Mouse (Mus musculus) left cerebral cortex, postnatal 25 days (tissue): Measurements from ENCODE around the gene Nqo2. TPM values are rescaled to one million over a fixed set of nuclear protein-coding genes. Genes with fewer than 3 reads are reported as not detected.

Source experiments
- DNase-seq, 2 experiments: peaks; one replicate each; pipeline ENCODE4 v3.0.0; 2022; ENCODE audit warnings: low spot score in 2 of 2, mixed read lengths in 1 of 2
- intact Hi-C: fragments of 180-260 bp; cut with DNase I; formaldehyde crosslinking; loops from one replicate; pipeline ENCODE4 v1.15.1; 2025
- total RNA-seq, 2 experiments: library from RNA; stranded (reverse); gene quantifications; 2 replicates each; pipeline ENCODE4 v1.2.3; 2021

Gene Nqo2
- total RNA-seq, 2 experiments from 2014 or later: 5.5 to 6.2 TPM

DNA sequence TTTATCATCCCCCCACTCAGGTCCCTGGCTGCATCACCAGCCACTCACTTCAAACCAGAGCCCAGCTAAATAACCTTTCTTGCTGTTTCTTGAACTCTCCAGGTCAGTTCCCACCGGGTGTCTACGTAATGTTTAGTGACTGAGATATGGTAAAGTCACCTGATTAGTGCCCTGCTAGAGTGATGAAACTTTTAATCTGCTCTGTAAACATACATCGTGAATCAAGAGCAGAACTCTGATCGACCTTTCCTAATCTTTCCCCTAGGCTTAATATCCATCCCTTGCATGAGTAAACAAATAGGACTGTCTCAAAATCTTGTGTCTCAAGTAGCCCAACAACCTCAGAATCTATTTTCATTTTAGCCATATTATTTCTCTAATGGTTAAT lies 1.5 kb downstream of the Nqo2 start:
- DNase-seq: no peak
- intact Hi-C loops: no loop called here

DNA sequence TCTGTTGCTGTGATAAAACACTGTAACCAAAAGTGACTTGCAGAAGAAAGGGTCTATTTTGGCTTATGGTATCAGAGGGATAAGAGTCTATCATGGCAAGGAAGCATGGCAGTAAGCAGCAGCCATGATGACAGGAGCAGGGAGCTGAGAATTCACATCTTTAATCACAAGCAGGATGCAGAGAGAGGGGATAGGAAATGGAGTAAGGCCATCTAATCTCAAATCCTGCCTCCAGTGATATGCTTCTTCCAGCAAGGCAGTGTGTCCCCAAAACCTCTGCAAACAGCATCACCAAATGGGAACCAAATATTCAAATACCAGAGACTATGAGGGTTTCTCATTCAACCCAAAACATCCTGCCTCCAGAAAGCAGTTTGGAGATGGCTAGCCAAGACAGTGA lies 2.1 kb downstream of the Nqo2 start:
- no peak for DNase-seq
- intact Hi-C loops: no loop called here

DNA sequence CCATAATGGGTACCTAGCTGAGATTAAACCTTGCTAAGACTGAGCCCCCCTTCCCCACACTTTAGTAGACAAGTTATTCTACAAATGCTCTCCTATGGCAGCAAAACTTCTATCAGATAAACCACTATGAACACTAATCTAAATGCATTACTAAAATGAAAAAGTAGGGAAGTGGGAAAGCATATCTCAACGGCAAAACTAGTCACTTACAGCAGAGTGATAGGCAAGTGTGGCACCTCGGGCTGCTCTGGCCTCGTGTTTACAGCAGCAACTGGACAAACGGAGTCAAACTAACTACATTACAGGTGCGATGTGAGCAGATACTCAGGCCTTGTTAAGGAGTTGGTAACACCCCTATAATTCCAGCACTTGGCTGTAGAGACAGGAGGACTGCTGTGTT lies 25.1 kb downstream of the Nqo2 start:
- no peak for DNase-seq
- intact Hi-C loops: loop anchor here (10.0 kb wide), 1 partner anchor 1125 kb away; no protein-coding TSS in a partner anchor

DNA sequence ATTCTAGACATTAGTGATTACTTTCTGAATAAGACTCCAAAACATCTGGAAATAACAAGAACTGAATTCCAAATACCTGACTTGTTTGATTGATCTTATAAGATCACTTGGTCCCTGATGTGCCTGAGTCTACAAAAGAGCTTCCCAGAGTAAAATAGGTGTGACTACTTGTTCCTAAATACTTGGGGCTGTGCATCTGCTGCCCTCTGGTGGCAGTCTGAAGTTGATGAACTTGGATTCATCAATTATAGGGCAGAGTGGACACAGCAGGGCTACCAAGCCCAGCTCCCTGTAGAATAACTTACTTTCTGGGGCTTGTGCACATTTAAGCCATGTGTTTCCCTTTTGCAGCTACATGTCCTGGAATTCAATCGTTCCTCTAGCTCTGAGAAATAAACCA lies 30.7 kb downstream of the Nqo2 start:
- peak; percentile 57 to 75 for DNase-seq
- intact Hi-C loops: loop anchor here (1.0 to 10.0 kb wide), 2 partner anchors 38 to 1130 kb away; no protein-coding TSS in a partner anchor

DNA sequence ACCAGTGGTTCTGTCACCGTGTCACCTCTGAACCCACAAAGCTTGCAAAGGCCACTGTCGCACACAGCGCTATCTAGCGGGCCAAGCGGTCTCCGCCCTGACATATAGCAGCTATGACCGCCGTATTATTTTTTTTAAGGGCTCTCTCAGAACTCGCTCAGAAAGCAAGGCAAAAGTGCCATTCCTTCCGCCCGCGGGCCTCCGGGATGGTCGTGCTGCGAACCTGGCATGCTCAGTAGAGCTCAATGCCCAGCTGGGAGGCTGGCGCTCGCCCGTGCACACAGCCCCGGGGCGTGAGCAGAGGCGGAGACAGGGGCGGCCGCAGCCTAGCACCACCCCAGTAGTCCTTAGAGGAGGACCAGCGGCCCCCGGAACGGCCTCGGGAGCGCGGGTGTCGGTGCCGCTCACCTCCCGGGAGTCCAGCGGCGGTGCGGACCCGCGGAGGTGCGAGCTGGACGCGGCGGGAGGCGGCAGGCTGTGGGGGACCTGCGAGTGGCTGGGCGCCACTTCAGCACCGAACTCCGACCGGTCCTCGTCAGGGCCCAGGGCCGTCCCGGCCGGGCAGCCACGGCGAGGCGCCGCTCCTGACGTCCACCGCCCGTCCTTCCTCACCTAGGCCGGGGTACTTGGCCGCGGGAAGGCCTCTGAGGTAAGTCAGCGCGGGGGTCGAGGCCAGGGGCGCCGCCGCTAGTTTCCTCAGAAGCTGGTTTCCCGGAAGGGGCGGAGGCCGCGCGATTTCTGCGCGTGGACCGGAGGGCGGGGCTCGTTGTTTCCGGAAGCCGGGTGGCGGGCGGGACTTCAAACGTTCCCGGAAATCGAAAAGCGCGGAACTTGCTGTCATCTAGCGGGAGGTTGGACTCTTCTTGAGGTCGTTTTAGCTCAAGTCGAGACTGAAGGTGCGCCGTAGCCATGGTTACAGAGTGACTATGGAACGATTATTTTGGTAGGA lies 37.8 kb downstream of the Nqo2 start, which contains the start of the genes Ripk1 and Serpinb6a:
Gene Ripk1, plus strand, starts transcription at position 306 of the 949 bp plus-strand sequence.
Gene Serpinb6a, minus strand, starts transcription at position 737 of the 949 bp plus-strand sequence.
- intact Hi-C loops: no loop called here
- peak; percentile 89 to 91 for DNase-seq

DNA sequence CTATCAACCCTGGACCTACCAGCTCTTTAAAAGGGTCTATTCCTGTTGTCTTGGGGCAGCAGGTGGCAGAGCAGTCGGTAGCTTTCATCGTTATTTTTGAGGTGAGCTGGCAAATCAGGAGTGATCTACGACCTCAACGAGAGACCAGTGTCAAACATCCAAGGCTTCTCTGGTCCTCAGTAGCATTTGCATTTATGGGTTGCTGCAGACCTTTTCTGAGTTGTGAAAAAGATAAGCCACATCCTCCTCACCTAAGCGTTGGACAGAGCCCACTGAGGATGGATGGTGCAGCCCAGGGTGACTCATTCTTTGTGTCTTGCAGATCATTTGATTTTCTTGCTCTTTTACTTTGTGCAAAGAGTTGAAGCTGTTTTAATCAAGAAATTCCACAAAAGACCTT lies 38.6 kb downstream of the Nqo2 start:
- intact Hi-C loops: no loop called here
- no peak for DNase-seq

DNA sequence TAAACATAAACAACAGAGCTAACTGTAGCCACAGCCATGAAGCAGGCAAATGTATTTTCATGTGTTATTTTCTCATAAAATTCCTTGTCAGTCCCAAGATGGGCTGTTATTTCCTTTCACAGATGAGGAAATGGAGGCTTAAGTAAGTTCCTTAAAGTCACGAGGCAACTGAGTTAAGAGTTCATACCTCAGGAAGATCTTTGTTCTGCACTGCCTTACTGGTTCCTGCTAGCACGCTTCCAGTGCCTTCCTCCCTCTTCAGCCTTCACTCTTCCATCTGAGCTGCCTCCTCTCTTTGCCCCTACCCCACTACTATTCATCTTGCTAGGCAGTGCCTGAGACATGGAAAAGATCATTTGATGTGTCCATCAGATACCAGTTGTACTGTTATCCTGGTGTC lies 42.7 kb downstream of the Nqo2 start:
- DNase-seq: no peak
- intact Hi-C loops: no loop called here

DNA sequence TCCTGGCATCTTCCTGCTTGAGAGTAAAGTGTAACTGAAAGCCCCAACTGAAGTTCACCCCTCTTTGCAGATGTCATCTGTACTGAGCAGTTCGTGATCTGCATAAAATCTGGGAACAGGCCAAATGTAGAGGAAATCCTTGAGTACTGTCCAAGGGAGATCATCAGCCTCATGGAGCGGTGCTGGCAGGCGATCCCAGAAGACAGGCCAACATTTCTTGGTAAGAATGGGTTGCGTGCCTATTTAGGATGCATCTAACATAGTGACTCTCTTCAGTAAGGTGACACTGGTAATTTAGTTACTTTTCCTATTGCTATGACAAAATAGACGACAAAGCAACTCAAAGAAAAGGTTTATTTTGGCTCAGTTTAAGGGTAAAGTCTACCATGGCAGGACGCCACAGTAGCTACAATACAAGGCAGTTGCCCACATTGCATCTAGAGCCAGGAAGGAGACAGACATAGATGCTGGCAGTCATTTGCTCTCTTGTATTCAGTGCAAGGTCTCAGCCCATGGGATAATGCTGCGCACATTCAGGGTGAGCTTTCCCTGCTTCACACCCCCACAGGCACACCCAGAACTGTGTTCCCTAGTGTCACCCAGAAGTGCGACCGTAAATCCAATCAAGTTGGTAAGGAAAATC lies 52.6 kb downstream of the Nqo2 start:
- intact Hi-C loops: no loop called here
- DNase-seq: no peak

DNA sequence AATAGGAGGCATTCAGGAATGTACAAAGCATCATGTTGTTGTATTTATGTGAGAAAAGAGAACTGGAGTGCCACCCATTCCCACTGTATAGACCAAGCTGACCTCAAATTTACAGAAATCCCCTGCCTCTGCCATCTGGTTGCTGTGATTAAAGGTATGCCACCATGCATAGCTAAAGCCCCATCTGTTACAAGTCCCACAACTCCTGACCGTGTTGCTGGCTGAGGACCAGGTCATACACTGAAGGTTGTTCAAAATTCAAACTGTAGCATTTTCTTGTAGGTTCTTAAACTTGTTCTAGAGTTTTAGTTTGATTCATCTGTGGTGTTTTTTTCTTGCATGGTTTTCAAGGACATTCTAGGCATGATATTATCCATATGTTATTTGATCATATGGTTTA lies 54.0 kb downstream of the Nqo2 start:
- intact Hi-C loops: no loop called here
- DNase-seq: no peak

DNA sequence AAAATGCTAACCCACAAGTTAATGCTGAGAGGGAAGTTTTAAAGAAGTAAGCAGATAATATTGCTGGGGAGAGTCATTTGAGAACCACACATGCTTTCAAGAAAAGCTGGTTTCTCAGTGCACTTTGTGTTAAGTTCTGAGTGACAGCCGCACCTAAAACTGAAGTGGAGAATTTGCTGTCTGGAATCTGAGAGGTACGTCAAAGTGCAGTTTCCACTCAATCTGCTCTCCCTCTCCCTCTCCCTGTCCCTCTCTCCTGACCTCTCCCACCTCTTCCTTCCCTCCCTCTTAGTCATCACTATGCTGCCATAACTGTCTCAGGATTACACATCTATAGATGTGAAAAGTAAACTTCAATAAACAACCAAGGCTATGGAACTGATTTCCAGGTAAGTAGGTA lies 57.5 kb downstream of the Nqo2 start:
- intact Hi-C loops: no loop called here
- DNase-seq: no peak

DNA sequence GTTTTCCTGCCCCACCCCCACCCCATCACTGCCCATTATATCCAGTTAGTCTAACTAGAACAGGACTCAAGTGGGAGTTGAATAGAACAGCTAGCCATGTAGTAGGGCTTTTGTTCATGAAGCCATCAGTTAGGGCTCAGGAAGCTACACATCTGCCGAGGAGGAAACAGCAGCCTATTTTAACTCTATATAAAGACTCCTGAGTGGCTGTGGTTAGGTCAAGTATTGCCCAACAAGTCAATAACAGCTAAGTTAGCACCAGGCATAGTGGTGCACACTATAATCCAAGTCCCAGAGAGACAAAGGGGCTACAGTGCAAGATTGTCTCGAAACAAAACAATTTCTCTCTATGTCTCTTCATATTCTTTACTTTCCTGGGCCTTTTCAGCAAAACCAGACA lies 67.6 kb downstream of the Nqo2 start:
- intact Hi-C loops: no loop called here
- no peak for DNase-seq

DNA sequence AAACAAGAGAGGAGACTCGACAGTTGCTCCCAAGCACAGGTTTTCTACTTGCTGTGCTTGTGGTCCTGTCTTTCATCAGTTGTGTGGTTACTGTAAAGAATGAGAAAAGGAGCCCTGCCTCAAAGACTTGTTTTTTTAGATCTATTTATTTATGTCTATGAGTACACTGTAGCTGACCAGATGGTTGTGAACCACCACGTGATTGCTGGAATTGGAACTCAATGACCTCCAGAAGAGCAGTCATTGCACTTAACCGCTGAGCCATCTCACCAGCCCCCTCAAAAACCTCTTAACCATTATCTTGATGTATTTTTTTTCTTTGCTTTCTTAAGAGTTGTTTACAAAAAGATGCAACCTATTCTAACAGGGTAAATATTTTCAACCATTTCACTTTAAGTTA lies 70.9 kb downstream of the Nqo2 start:
- intact Hi-C loops: no loop called here
- no peak for DNase-seq

DNA sequence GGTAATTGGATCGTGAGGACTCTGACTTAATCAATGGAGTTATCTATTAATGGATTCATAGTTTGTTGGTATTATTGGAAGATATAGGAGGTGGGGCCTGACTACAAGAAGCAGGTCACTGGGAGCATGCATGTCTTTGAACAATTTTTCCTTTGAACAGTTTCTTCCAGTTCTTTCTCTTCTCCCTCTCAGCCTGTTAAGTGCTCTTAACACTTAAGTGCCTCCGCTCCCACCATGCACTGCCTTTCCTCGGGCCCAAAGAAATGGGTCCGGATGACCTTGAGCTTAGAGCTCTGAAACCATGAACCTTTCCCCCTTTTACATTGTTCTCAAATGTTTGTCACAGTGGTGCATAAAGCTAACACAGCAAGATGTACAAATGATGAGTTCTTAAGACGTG lies 72.2 kb downstream of the Nqo2 start:
- intact Hi-C loops: no loop called here
- no peak for DNase-seq

DNA sequence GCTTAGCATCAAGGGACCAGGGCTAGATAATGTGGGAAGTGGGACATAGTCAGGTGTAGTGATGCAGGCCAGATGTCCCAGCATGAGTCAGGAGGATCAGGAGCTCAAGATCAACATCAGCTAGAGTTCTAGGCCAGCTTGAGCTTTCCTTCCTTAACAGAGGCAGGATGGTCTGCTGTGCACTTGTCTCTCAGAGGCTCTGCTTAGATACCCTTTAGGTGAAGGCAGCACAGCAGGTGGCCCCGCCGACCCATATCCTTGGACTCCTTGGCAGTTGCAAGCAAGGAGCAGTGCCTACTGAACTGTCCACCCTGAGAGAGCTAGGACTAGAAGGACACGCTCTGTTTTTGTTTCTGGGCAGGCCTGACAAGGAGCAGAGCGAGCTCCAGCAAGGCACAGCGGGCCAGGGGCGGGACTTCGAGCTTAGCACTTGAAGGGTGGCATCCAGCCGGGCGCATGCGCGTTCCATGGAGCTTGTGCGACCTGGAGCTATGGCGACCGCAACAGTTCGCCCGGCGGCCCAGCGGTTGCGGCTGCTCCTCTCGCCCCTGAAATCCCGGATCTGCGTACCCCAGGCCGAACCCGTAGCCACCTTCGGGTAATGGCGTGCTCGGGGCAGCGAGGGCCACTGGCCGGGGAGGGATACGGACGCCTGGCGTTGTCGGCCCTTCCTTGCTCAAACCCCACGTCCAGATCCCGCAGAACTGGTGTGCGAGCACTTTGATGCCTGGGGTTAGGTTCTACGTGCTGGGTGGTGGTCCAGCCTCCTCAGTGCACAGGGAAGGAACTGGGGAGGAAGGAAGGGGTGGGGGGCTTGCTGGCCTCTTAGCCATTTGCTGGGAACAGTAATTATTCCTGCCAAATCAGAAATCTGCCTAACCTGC lies 72.9 kb downstream of the Nqo2 start, which contains the start of gene Bphl:
Gene Bphl, plus strand, starts transcription at position 426 of the 884 bp plus-strand sequence.
- intact Hi-C loops: no loop called here
- DNase-seq: peak; percentile 90 to 95

DNA sequence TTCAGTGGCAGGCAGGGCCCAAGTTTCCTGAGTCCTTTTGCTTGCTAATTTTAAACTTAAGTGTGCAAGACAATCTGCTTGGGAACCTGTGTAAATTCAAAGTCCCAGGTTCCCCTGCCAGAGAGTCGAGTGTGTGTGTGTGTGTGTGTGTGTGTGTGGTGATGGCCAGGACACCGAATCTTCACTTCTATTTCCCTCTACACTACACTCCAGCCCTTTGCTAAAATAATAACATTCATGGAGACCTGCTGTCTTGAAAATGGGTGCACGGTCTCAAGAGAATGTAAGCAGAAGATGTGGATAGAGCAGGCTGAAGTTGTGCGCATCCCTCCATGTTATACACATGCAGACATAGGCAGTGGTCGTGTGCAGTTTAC lies 73.6 kb downstream of the Nqo2 start:
- DNase-seq: peak in 1 of 2 experiments; percentile 20
- intact Hi-C loops: no loop called here

Other genes starting within 250 kb of the Nqo2 start
- gene Serpinb6e, start 121.3 kb upstream of the Nqo2 start, total RNA-seq: not detected
- gene Serpinb6c, start 59.0 kb upstream of the Nqo2 start, total RNA-seq: 1 to 10 TPM in 1 of 2 experiments, under 1 TPM in 1; 0.44 to 1.4 TPM
- gene Ripk1, start 37.7 kb downstream of the Nqo2 start, total RNA-seq: 1 to 10 TPM; 5.6 to 7.1 TPM
- gene Serpinb6a, start 38.1 kb downstream of the Nqo2 start, total RNA-seq: 10 to 100 TPM; 35.6 to 39.0 TPM
- 10 to 100 TPM; 39.4 to 45.2 TPM for gene Bphl, start 72.9 kb downstream of the Nqo2 start, total RNA-seq
- 1,000 to 10,000 TPM; 1,056 to 1,125 TPM for gene Tubb2a, start 113.3 kb downstream of the Nqo2 start, total RNA-seq
- gene Tubb2b, start 165.8 kb downstream of the Nqo2 start, total RNA-seq: 100 to 1,000 TPM; 207 to 213 TPM
- 10 to 100 TPM; 18.7 to 21.7 TPM for gene Psmg4, start 198.3 kb downstream of the Nqo2 start, total RNA-seq